Mouse (Mus musculus) embryonic fibroblast, embryonic 13.5 days (primary cell): Measurements from ENCODE around the gene Plk3.
A peak's percentile ranks its signal among the peaks of the same experiment; 100 is the strongest.

Source experiments
- CTCF ChIP-seq: IDR thresholded peaks from 2 replicates; pipeline ENCODE4 v1.5.1; 2011; ENCODE audit warnings: mild to moderate bottlenecking, control low read depth, low read length, moderate library complexity, borderline replicate concordance; ENCODE audit not compliant: insufficient read depth
- POLR2A ChIP-seq: IDR thresholded peaks from 2 replicates; pipeline ENCODE4 v1.6.1; 2011; ENCODE audit warnings: low read depth, mild to moderate bottlenecking, control low read depth, low read length, moderate library complexity

GRCm38 (mm10) chr4:117156372-117156771 is 22.6 kb upstream of the Plk3 start:
- TF ChIP-seq CTCF = no peak
- peak; percentile 19; the same call in 1 of the 2 replicates for TF ChIP-seq POLR2A
